Mouse (Mus musculus) midbrain, embryonic 11.5 days (tissue): ENCODE results near the gene Hcn1. TPM values are rescaled to one million over a fixed set of nuclear protein-coding genes. Genes with fewer than 3 reads are reported as not detected.

ENCODE experiments used
- ATAC-seq: fragments of 200-750 bp; cut with Nextera tagmentation; 2 replicates; pipeline ENCODE4 v1.8.0; 2017; ENCODE audit warnings: moderate TSS enrichment, moderate library complexity; ENCODE audit not compliant: low FRiP score
- DNase-seq: peaks from one replicate; pipeline ENCODE4 v3.0.0; 2015; ENCODE audit warnings: low spot score; ENCODE audit errors: missing footprints
- H3K27ac ChIP-seq: fragments of 300-500 bp; sonication (generic); 2 replicates; pipeline ENCODE4 v1.5.1; 2014; ENCODE audit warnings: low read depth, low read length
- H3K27me3 ChIP-seq: fragments of 300-500 bp; sonication (generic); 2 replicates; pipeline ENCODE4 v1.6.1; 2014; ENCODE audit warnings: mild to moderate bottlenecking, low read length, moderate library complexity, mixed read lengths; ENCODE audit not compliant: control insufficient read depth, insufficient read depth
- H3K36me3 ChIP-seq: fragments of 300-500 bp; sonication (generic); 2 replicates; pipeline ENCODE4 v1.6.1; 2014; ENCODE audit warnings: mild to moderate bottlenecking, low read length, moderate library complexity, mixed read lengths; ENCODE audit not compliant: control insufficient read depth, insufficient read depth
- H3K4me1 ChIP-seq: fragments of 300-500 bp; sonication (generic); 2 replicates; pipeline ENCODE4 v1.6.1; 2014; ENCODE audit warnings: low read length; ENCODE audit not compliant: control insufficient read depth, insufficient read depth
- H3K4me2 ChIP-seq: fragments of 300-500 bp; sonication (generic); 2 replicates; pipeline ENCODE4 v1.6.1; 2014; ENCODE audit warnings: mild to moderate bottlenecking, moderate library complexity
- H3K4me3 ChIP-seq: fragments of 300-500 bp; sonication (generic); 2 replicates; pipeline ENCODE4 v1.5.1; 2014; ENCODE audit warnings: low read depth, low read length
- H3K9ac ChIP-seq: fragments of 300-500 bp; sonication (generic); 2 replicates; pipeline ENCODE4 v1.6.1; 2014; ENCODE audit warnings: low read length
- H3K9me3 ChIP-seq: fragments of 300-500 bp; sonication (generic); 2 replicates; pipeline ENCODE4 v1.6.1; 2016; ENCODE audit warnings: low read length; ENCODE audit not compliant: control insufficient read depth
- WGBS: fragments of 180-500 bp; shearing (Covaris S2); extraction: QIAGEN DNeasy Blood & Tissue Kit; methylation state at CpG from one replicate; pipeline ENCODE4 v1.1.7; 2014; 5-methylcytosine and 5-hydroxymethylcytosine counted together
- polyA plus RNA-seq: library from polyadenylated mRNA; unstranded; fragments of >200 nt; fragmentation: Nextera tagmentation; extraction: Ambion mirVana; gene quantifications from 2 replicates; pipeline ENCODE4 v1.2.1, GENCODE M21; 2014

Gene Hcn1
- polyA plus RNA-seq, 1 experiment from 2014 or later, result 0.04 TPM

DNA sequence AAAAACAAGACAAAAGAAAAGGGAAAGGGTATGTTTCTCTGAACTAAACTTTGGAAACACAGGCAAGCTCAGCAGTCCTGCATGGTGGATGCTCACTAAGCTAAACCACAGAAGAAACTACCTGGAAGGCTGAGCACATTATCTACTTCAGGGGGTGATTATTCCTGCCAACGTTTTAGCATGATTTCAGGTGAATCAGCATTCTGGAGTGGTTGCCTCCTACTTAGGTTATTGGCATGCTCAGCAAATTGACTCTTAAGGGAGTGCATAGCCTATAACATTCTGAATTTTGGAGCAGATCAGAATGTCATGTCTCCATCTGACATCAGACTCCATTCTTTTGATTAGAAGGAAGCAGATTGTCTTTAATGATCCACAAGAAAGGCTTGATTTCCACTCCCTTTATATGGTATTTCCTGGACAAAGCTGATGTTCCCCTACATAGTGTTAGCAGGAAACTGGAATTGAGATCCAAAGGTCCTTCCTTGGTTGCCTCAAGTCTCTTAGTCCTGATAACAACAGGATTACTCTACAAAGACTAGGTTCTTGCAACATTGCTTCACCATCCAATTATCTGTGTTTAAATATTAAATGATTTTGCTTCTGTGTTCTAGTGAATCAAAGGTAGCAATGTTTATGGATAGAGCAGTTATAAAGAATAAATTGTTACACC lies 345.7 kb downstream of the Hcn1 start:
- ATAC-seq (no peak), DNase-seq (no peak)
- Histone ChIP-seq H3K27ac (no peak overlapping the region), H3K9ac (no peak overlapping the region), H3K27me3 (no peaks in the 10 kb centered on the region), H3K4me1 (no peaks in the 10 kb centered on the region), H3K4me3 (no peak overlapping the region), H3K4me2 (no peak overlapping the region), H3K9me3 (no peaks in the 10 kb centered on the region), H3K36me3 (no peaks in the 10 kb centered on the region)
- 64% methylated on average over 1 of the region's 1 CpGs for WGBS

- Histone ChIP-seq H3K9me3 (no peaks in the 10 kb centered on the region), H3K4me1 (no peaks in the 10 kb centered on the region), H3K27me3 (no peaks in the 10 kb centered on the region), H3K4me3 (no peak overlapping the region), H3K36me3 (no peaks in the 10 kb centered on the region), H3K9ac (no peak overlapping the region), H3K4me2 (0 out of 2 replicates have a peak overlapping the region, but pooled peaks have one; percentile 5), H3K27ac (no peak overlapping the region)
- no peak for DNase-seq
- peak; percentile 63 for ATAC-seq
- 11% methylated on average over 18 of the region's 18 CpGs for WGBS
Observed at GRCm38 (mm10) chr13:117958496-117959421, 356.6 kb downstream of the Hcn1 start.

- DNase-seq (no peak), ATAC-seq (no peak)
- H3K27ac ChIP-seq, result no peak overlapping the region
- H3K27me3 ChIP-seq, result no peaks in the 10 kb centered on the region
- no peaks in the 10 kb centered on the region for H3K9me3 ChIP-seq
- no peak overlapping the region for H3K4me3 ChIP-seq
- H3K36me3 ChIP-seq, result no peaks in the 10 kb centered on the region
- H3K4me1 ChIP-seq, result no peaks in the 10 kb centered on the region
- no peak overlapping the region for H3K9ac ChIP-seq
- no peak overlapping the region for H3K4me2 ChIP-seq
Observed at GRCm38 (mm10) chr13:117964620-117965019, 362.5 kb downstream of the Hcn1 start.

GRCm38 (mm10) chr13:117975382-117975781 lies 373.3 kb downstream of the Hcn1 start:
- Histone ChIP-seq H3K27me3 (no peaks in the 10 kb centered on the region), H3K9ac (no peak overlapping the region), H3K36me3 (no peaks in the 10 kb centered on the region), H3K4me3 (no peak overlapping the region), H3K4me2 (no peak overlapping the region), H3K4me1 (no peaks in the 10 kb centered on the region), H3K9me3 (no peaks in the 10 kb centered on the region), H3K27ac (no peak overlapping the region)
- ATAC-seq (peak; percentile 59; the same call in 1 of the 2 replicates), DNase-seq (no peak)
- 69% methylated on average over 7 of the region's 7 CpGs for WGBS

DNA sequence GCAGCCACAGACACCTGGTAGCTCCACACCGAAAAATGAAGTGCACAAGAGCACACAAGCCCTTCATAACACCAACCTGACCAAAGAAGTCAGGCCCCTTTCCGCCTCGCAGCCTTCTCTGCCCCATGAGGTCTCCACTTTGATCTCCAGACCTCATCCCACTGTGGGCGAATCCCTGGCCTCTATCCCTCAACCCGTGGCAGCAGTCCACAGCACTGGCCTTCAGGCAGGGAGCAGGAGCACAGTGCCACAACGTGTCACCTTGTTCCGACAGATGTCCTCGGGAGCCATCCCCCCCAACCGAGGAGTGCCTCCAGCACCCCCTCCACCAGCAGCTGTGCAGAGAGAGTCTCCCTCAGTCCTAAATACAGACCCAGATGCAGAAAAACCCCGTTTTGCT lies 373.7 kb downstream of the Hcn1 start:
- peak; percentile 38; the same call in 1 of the 2 replicates for ATAC-seq
- DNase-seq, result no peak

DNA sequence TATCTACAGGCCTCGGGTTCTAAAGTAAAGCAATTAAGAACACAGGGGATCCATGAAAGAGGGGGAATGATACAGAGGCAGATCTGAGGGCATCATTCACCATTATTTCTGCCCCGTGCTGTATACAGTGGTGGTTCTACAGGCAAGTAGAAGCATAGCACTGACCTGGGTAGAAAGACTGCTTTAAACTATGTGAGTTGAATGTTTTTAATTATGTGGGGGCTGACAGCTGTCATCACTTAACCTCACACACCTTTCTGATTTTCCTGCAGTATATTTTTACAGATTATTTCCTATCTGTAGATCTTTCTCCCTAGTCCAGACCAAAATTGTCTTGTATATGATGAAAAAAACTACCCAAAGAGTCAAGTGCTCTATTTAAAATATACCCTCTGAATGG lies 382.2 kb downstream of the Hcn1 start:
- Histone ChIP-seq H3K9ac (no peak overlapping the region), H3K4me2 (no peak overlapping the region), H3K4me3 (no peak overlapping the region), H3K36me3 (no peaks in the 10 kb centered on the region), H3K27ac (no peak overlapping the region), H3K4me1 (no peaks in the 10 kb centered on the region), H3K9me3 (no peaks in the 10 kb centered on the region), H3K27me3 (no peaks in the 10 kb centered on the region)
- no peak for DNase-seq
- WGBS, result 69% methylated on average over 2 of the region's 2 CpGs
- ATAC-seq, result no peak

More for the DNA sequence above, 373.7 kb downstream of the Hcn1 start:
- no peaks in the 10 kb centered on the region for H3K4me1 ChIP-seq
- no peak overlapping the region for H3K4me3 ChIP-seq
- 58% methylated on average over 10 of the region's 10 CpGs for WGBS
- H3K27ac ChIP-seq, result no peak overlapping the region
- no peak overlapping the region for H3K9ac ChIP-seq
- H3K27me3 ChIP-seq, result no peaks in the 10 kb centered on the region
- no peaks in the 10 kb centered on the region for H3K9me3 ChIP-seq
- H3K4me2 ChIP-seq, result no peak overlapping the region
- H3K36me3 ChIP-seq, result no peaks in the 10 kb centered on the region

- Histone ChIP-seq H3K4me1 (no peaks in the 10 kb centered on the region), H3K36me3 (no peaks in the 10 kb centered on the region), H3K27ac (no peak overlapping the region), H3K9me3 (no peaks in the 10 kb centered on the region), H3K4me3 (no peak overlapping the region), H3K9ac (no peak overlapping the region), H3K4me2 (no peak overlapping the region), H3K27me3 (no peaks in the 10 kb centered on the region)
- ATAC-seq (no peak), DNase-seq (no peak)
- 85% methylated on average over 2 of the region's 2 CpGs for WGBS
Observed at GRCm38 (mm10) chr13:117999767-118000488, 397.8 kb downstream of the Hcn1 start.

DNA sequence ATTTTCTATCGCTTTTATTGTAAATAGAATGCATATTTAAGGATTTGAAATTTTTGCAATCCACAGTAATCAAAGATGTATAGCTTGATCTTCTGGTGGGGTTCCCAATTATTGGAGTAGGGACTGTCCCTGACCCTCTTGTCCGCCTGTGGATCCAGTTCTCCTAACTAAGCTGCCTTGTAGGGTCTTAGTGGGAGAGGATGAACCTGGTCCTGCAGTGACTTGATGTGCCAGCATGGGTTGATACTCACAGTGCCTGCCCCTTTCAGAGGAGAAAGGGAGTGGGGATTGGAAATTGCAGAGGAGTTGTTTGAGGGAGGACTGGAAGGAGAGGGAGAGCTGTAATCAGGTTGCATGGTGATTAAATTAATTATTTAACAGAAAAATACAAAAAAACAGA lies 398.4 kb downstream of the Hcn1 start:
- Histone ChIP-seq H3K27me3 (no peaks in the 10 kb centered on the region), H3K4me2 (no peak overlapping the region), H3K4me1 (no peaks in the 10 kb centered on the region), H3K9me3 (no peaks in the 10 kb centered on the region), H3K36me3 (no peaks in the 10 kb centered on the region), H3K4me3 (no peak overlapping the region), H3K27ac (no peak overlapping the region), H3K9ac (no peak overlapping the region)
- ATAC-seq, result no peak
- DNase-seq, result no peak
- 84% methylated on average over 2 of the region's 2 CpGs for WGBS

DNA sequence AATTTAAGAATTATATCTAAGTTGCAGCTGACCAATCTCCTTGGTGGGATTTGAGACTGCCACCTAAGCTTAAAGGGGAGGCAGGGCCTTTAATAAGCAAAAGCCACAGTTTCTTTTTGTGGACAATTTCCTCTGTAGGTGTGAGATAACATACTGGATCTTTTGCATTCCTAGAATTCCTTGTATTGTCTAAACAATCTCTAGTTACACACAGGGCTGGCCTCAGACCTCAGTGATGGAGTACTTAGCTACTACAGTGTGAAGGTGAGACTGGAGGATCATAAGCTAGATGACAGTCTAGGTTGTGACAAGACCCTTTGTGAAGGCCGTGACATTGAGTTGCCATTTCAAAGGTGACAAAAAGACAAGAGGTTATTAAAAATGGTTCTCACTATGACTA lies 419.1 kb downstream of the Hcn1 start:
- H3K9me3 ChIP-seq, result no peaks in the 10 kb centered on the region
- no peak overlapping the region for H3K4me2 ChIP-seq
- 85% methylated on average over 1 of the region's 1 CpGs for WGBS
- H3K27me3 ChIP-seq, result no peaks in the 10 kb centered on the region
- H3K36me3 ChIP-seq, result no peaks in the 10 kb centered on the region
- DNase-seq (no peak), ATAC-seq (no peak)
- no peak overlapping the region for H3K27ac ChIP-seq
- no peak overlapping the region for H3K4me3 ChIP-seq
- no peaks in the 10 kb centered on the region for H3K4me1 ChIP-seq
- no peak overlapping the region for H3K9ac ChIP-seq
